Mouse (Mus musculus) thymus, postnatal 0 days (tissue): ENCODE data around the gene 1700042G07Rik. TPM values are rescaled to one million over a fixed set of nuclear protein-coding genes. Genes with fewer than 3 reads are reported as not detected.

Experiments used
- DNase-seq: peaks from one replicate; pipeline ENCODE4 v3.0.0-alpha.2; 2015; ENCODE audit warnings: low spot score
- polyA plus RNA-seq: library from polyadenylated mRNA; unstranded; fragments of >200 nt; fragmentation: Nextera tagmentation; extraction: Ambion mirVana; gene quantifications from 2 replicates; pipeline ENCODE4 v1.2.1, GENCODE M21; 2015

Gene 1700042G07Rik
- polyA plus RNA-seq, 1 experiment from 2014 or later, result not detected

GRCm38 (mm10) chr4:116162142-116162541, 11.0 kb upstream of the 1700042G07Rik start:
- DNase-seq, result no peak

GRCm38 (mm10) chr4:116164759-116165554, 8.2 kb upstream of the 1700042G07Rik start:
- DNase-seq, result peak; percentile 55

GRCm38 (mm10) chr4:116165708-116166407, 7.3 kb upstream of the 1700042G07Rik start:
- DNase-seq, result no peak

- no peak for DNase-seq
Observed at GRCm38 (mm10) chr4:116167404-116167803, 5.8 kb upstream of the 1700042G07Rik start, which contains the start of gene Tspan1. Tspan1 (minus strand) TSS chr4:116167601.

GRCm38 (mm10) chr4:116168617-116169352, 4.4 kb upstream of the 1700042G07Rik start:
- peak; percentile 62 for DNase-seq

GRCm38 (mm10) chr4:116169353-116169672, 3.9 kb upstream of the 1700042G07Rik start:
- no peak for DNase-seq

- no peak for DNase-seq
Observed at GRCm38 (mm10) chr4:116173752-116174151, 580 bp downstream of the 1700042G07Rik start.

- no peak for DNase-seq
Observed at GRCm38 (mm10) chr4:116174466-116175116, 1.4 kb downstream of the 1700042G07Rik start.

GRCm38 (mm10) chr4:116175136-116175535, 2.0 kb downstream of the 1700042G07Rik start:
- DNase-seq, result no peak

- DNase-seq, result no peak
Observed at GRCm38 (mm10) chr4:116175711-116176542, 2.8 kb downstream of the 1700042G07Rik start.

- peak; percentile 60 for DNase-seq
Observed at GRCm38 (mm10) chr4:116176543-116176988, 3.4 kb downstream of the 1700042G07Rik start.

- no peak for DNase-seq
Observed at GRCm38 (mm10) chr4:116177140-116177539, 4.0 kb downstream of the 1700042G07Rik start.

GRCm38 (mm10) chr4:116182079-116182478, 8.9 kb downstream of the 1700042G07Rik start:
- no peak for DNase-seq

- no peak for DNase-seq
Observed at GRCm38 (mm10) chr4:116182745-116183144, 9.6 kb downstream of the 1700042G07Rik start.

- no peak for DNase-seq
Observed at GRCm38 (mm10) chr4:116185083-116185482, 11.9 kb downstream of the 1700042G07Rik start.

GRCm38 (mm10) chr4:116192286-116192835, 19.2 kb downstream of the 1700042G07Rik start:
- no peak for DNase-seq

- DNase-seq, result no peak
Observed at GRCm38 (mm10) chr4:116193583-116194383, 20.6 kb downstream of the 1700042G07Rik start.

GRCm38 (mm10) chr4:116198422-116198821, 25.2 kb downstream of the 1700042G07Rik start:
- peak; percentile 23 for DNase-seq

GRCm38 (mm10) chr4:116204422-116204821, 31.2 kb downstream of the 1700042G07Rik start:
- DNase-seq, result no peak
